Mouse (Mus musculus) liver, adult (tissue): ENCODE measurements around the gene Aftph.

Experiments
- GATA4 ChIP-seq: IDR thresholded peaks from 2 replicates; pipeline ENCODE4 v1.6.1; 2014; ENCODE audit warnings: mild to moderate bottlenecking, low read length; ENCODE audit not compliant: insufficient replicate concordance

The Aftph gene

DNA sequence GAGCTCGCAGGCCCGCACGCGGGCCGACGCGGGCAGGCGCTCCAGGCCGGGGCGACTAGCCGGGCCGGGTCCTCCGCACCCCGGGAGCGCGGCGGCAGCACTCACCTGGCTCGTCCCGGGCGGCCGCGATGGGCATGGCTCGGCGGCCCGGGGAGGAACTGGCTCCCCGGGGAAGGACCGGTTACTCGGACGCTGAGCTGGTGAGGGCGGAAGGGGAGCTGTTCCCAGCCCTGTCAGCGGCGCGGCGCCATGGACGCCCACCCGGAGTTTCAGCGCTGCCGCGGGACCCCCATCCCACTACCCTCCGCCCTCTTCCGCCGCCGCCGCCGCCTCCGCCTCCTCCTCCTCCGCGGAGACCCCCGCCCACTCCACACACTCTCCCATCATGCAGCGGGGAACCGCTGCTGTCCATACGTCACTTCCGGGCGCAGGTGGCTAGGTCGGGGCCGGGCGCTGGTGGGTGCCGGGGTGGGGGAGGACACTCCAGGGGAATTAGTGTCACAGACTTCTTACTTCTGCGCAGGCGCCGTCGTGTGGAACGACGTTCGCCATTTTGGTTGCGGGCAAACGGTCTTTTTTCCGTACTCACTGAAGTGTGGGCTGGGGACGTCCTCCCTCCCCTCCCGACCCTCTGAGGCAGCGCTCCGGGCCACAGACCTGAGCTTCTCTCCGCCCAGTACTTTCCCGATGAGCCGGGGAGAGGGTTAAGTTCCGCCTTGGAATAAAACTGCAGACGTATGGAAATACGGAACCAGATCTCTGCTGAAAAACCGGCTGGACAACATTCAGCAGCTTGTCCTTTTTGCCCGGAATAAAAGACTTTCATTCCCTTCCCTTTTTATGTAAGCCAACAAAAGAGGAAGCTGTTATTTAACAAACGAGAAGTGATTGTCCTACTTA lies at the start of gene Aftph:
TSS of gene Aftph (minus strand) at position 389 of the 900 bp plus-strand sequence.
- peak; percentile 35; the same call in 1 of the 2 replicates for TF ChIP-seq GATA4

DNA sequence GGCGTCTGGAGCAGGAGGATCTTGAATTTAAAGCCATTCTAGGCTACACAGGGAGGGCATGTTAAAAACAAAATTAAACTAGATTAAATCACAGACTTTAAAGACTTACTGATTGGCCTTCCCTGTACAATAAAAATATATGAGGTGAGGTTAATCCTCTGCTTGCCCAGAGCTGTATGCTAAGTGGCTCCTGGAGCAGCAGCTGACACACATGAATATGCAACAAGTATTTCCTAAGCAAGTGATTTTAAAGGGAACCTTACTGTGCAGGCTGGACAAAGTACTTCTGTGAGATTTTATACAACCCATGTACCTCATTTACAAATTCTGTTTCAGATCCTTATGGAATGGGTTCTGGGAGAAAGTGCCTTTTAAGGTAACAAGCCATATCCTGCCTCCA lies 47.6 kb upstream of the Aftph start:
- TF ChIP-seq GATA4 = no peak

DNA sequence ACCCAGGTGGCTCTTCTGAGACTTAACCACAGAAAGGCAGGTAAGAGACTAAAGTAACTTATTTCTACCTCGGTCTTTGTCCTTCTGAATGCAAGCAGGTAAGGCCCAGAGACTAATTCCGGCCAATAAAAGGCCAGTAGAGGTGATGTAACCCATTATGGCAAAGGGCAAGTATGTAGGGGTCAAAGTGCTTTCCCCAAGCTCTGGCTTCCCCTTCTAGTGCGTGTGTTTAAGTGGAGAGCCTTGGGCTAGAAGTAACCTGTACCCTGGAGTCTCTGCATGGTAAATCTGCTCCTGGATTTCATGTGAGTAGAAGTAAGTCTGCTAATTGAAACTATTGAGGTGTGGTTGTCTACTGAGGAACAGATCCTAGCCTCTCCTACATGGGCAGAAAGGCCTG lies 46.7 kb upstream of the Aftph start:
- no peak for TF ChIP-seq GATA4

DNA sequence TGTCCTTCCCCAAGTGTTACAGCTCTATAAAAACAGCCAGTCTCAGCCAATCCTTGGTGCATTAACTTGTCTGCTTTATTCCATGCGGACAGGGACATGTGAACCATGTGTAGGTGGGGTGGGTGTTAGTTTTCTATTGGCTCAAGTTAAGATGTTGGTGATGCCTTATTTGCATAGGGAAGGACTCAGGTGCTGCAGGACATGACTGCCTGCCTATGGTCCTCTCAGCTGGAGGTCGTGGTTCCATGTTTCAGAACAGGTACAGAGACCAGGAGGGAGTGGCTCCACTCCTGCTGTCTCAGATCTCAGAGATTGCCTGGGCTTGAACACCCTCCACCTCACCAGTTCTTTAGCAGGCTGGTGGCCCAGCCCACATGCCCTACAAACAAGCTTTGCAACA lies 44.8 kb upstream of the Aftph start:
- no peak for TF ChIP-seq GATA4

DNA sequence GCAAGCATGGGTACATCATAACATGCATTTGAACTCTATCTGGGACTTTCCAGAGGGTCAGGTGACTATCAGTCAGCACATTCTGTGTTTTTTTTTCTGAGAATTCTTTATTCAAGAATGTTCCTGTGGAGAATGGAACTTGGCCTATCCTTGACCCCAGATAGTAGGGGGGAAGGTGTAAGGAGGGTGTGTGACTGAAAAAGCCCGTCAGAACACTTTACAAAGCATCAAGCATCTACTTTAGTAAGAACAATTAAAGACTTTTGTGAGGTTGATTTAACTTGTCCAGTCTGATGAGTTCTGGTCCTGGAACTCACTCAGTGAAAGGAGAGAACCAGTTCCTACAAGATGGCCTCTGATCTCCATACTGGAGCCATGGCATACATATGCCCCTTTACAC lies 43.8 kb upstream of the Aftph start:
- no peak for TF ChIP-seq GATA4

DNA sequence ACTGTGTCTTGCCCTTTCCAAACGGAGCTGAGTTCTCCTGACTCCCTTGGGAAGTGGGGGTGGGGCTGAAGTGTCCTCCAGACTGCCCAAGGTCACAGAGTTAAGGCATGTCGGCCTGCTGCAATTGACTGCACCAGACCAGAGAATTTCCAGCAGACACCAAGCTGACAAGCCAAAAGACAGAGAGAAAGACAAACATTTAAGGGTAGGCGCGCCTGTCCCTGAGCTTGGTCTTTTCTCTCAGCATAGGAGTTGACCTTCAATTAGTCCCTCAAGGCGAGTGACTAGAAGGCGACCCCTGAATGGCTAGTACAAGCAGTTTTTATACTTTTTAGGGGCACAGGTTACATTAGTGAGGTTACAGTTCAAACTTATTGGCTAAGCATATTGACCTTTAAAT lies 43.4 kb upstream of the Aftph start:
- no peak for TF ChIP-seq GATA4

DNA sequence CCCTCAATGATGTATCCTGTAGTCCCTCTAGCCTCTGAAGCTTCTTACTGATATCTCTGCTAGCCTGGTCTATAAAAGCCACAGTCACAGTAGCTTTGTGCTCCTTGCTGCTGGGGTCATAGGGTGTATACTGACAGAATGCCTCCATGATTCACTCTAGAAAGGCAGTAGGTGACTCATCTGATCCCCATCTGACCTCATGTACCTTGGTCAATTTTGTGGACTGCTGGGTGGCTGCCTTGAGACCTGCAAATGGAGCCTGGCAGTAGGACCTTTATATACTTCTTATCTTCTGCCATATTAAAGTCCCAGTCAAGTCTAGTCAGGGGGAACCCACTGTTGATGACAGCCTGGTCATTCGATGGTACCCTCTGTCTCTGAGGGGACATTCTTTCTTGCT lies 42.1 kb upstream of the Aftph start:
- no peak for TF ChIP-seq GATA4

DNA sequence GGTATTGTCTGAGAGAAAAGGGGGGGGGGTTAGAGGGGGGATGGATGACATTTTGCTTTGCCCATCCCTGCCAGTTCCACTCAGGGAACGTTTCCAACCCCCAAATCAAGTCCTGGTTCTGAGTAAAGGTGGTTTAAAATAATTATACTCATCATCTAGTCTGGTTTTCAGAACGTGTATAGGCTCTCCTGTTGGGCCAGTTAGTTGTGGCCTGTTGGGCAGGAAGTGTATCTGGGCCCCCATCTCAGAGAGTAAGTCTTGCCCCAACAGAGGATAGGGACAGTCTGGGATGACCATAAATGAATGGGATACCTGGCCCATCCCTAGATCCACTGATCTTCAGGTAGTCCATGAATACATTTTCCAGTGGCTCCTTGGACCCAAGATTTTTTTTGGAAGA lies 41.2 kb upstream of the Aftph start:
- no peak for TF ChIP-seq GATA4

DNA sequence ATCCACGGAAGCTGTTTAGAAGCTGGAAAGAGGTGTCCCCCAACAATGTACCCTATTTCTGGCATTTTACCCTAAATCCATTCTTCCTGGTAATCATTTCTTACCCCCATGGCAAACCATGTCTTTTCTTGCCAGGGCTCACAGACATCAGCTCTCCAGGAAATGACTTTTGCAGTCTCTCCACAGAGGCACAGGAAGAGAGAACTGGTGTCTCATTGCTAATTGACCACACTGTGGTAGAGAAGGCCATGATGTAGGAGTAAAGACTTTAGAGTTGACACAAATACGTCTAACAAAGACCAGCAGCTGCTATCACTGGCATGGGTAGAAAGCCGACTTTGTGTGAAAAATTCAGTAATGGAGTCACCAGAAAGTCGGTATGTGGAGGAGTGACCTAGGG lies 38.9 kb upstream of the Aftph start:
- no peak for TF ChIP-seq GATA4

DNA sequence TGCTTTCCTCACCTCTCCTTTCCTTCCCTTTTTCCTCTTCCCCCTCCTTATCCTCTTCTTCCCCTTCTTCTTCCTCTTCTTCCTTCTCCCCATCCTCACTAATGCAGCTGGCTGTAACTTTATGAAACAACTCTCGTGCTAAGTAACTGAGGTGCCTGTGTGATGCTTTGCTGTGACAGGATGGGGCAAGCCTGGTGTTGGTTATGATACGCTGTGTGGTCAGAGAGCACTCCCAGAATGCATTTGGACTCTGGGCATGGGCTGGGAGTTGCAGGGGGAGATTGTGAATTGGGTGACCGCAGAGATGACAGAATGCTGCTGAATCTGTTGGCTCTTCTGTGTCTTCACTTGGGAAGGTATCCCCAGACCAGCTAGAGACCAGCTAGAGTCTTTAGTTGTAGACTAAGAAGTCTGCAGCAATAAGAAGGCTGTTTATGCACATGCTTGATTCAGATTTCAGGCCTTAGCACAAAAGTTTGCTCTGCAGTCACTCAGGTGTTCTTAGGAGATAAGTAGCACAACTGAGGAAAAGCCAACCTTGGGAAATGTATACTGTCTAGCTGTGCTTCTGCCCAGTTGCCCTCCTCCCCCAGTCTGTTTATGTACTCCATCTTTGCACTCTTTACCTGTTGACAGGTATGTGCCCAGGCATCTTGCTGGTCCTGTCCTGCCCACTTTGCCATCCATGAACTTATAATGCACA lies 37.6 kb upstream of the Aftph start:
- no peak for TF ChIP-seq GATA4

DNA sequence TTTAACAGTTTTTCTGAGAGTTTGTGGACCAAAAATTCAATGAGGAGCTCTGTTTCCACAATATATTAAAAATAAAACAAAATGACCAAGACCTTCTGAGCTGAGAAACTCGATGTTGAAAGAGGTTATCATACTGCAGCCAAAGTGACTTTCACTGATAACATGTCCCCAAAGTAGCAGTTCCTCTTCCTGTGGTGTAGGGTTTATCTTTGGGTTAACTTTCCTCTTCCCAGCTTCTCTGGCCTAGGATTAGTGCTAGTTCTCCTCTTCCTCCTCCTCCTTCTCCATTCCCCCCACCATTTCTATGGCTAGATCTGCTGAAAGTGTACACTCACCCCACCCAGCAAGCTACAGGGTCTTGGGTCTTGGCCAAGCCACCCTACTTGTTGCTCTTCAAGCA lies 36.9 kb upstream of the Aftph start:
- TF ChIP-seq GATA4 = peak; percentile 96

DNA sequence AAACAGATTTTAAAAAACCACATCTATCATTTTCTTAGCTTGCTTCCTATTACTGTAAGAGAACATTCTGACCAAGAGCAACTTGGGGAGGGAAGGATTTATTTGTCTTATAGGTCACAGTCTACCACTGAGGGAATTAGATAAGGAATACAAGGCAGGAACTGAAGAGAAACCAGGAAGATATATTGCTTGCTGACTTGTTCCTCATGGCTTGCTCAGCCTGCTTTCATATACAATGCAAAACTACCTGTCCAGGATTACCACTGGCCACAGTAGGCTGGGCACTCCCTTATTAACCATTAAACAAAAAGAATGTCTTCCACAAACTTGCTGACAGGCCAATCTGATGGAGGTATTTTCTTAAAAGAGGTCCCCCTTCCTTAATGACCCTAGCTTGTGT lies 35.3 kb upstream of the Aftph start:
- TF ChIP-seq GATA4 = no peak

DNA sequence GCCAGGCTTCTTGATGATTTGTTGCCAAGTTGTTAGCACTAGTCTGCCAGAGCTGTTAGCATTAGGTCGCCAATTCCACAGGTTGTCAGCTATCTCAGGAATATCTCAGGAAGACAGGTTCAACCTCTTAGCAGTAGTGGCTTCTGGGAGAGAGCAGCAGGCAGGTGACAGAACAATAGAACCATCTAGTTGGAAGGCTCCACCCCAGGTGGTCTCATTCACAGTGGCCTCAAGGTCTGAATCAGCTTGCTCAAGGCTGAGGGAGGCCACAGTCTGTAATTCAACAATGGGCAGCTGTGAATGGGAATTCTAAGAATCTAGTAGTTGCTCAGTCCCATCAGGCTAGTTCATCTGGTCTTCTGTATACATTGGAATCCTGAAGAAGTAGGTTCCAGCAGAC lies 31.3 kb upstream of the Aftph start:
- TF ChIP-seq GATA4 = no peak

DNA sequence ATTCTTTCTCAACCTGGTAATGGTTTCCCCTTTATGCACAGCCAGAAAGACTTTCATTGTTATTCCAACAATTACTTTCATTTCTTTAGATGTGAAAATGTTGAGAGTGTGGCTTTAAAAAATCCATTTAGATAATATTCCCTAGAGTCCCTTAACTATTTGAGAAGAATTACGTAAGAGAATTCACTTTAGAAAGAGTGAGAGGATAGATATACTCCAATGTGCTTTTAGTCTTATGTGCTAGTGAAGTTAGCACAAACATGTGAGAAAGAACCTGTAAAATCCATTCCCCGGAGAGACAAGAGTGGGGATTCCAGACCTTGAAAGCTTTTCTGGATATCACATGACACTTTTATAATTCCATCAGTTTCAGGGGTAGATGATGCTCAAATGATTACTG lies 9.2 kb upstream of the Aftph start:
- no peak for TF ChIP-seq GATA4

DNA sequence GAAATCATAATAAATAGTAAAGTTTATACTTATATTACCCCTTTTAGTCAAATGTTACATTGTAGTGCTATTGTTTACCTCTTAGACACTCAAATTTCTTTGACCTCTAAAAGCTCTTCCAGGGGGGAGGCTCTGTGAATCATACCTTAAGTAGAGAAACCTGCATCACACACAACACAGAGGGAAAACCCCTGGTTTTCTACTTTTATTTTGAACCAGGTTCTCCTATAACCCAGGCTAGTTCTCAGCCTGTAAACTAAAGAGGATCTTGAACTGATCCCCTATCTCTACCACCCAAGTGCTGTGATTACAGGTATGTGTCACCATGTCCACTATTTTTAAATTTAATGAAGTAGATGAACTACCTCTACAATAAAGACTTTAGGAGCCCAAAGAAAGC lies 2.0 kb upstream of the Aftph start:
- no peak for TF ChIP-seq GATA4

DNA sequence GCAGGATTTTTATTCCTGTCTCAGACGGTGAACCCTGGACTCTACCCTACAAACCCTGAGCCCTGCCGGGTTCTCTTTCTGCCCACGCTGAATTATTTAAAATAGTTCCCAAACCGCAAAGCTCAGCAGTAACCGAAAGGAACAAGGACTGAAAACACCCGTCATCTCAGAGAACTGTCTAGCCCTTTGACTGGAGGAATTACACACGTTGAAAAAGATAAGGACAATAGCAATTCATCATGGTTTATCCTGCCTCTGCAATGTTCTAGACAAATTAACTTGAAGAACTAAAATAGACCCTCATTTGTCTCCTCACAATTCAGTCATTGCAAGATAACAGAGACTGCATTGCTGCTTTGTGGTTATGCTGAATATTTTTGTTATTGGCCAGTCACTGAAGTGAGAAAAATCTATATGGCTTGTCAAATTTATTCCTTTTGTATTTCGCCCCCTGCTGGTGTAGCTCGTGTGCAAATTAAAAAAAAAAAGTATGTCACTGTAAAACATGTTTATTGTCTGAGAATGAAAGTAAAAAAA lies 1.0 kb upstream of the Aftph start:
- peak; percentile 63; the same call in 1 of the 2 replicates for TF ChIP-seq GATA4
